Mouse (Mus musculus): ENCODE data around the gene Wdr41. TPM values are rescaled to one million over a fixed set of nuclear protein-coding genes. Genes with fewer than 3 reads are reported as not detected.
A peak's percentile ranks its signal among the peaks of the same experiment; 100 is the strongest.

Wdr41 gene
- polyA plus RNA-seq, 1 experiment from 2014 or later: 19.0 TPM

DNA sequence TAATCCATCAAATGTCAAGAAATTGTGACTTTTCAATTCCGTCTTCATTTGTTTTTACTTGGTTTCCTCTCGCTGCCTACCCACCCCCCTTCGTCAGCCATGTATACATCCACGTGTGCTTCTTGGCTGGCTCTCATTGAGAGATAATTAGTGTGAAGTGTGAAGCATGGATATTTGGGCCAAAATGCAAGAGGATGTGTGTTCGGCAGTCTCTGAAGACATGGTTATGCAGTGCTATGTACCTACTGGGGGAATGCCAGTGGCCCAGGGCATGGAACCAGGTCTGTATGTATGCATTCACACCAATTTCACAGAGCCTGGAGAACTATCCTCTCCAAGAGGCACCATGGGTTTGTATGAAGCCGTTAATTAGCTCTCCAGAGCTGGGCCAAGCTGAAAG, 54.7 kb downstream of the Wdr41 start:
- Histone ChIP-seq H3K4me2 (ENCODE audit: low read depth, low read length) (no peak overlapping the region), H3K9ac (ENCODE audit: low read length) (no peak overlapping the region), H3K27ac (ENCODE audit: low read length) (no peak overlapping the region), H3K27me3 (ENCODE audit: control insufficient read depth, insufficient read depth, low read length) (no peaks in the 10 kb centered on the region), H3K36me3 (ENCODE audit: control insufficient read depth, insufficient read depth) (peaks cover 7% of the 10 kb centered on the region), H3K9me3 (replicated peaks; ENCODE audit: control insufficient read depth, low read length) (peaks cover 8% of the 10 kb centered on the region; the same call in 1 of the 2 replicates), H3K4me1 (ENCODE audit: control insufficient read depth, insufficient read depth, low read length) (0 out of 2 replicates have a peak, but pooled peaks cover 3% of the 10 kb centered on the region), H3K4me3 (ENCODE audit: low read length) (no peak overlapping the region)
- WGBS: 92% methylated on average over 6 of the region's 6 CpGs
- no peak for ATAC-seq (replicated peaks; ENCODE audit: extremely low read depth, insufficient read depth, low FRiP score)

- no peak overlapping the region for H3K4me2 ChIP-seq (ENCODE audit: low read depth, low read length)
- no peak overlapping the region for H3K9ac ChIP-seq (ENCODE audit: low read length)
- peaks cover 8% of the 10 kb centered on the region; the same call in 1 of the 2 replicates for H3K9me3 ChIP-seq (replicated peaks; ENCODE audit: control insufficient read depth, low read length)
- ATAC-seq (replicated peaks; ENCODE audit: extremely low read depth, insufficient read depth, low FRiP score): 0 out of 2 replicates have a peak, but pooled peaks have one; percentile 23
- H3K27ac ChIP-seq (ENCODE audit: low read length): no peak overlapping the region
- no peaks in the 10 kb centered on the region for H3K27me3 ChIP-seq (ENCODE audit: control insufficient read depth, insufficient read depth, low read length)
- 0 out of 2 replicates have a peak, but pooled peaks cover 3% of the 10 kb centered on the region for H3K4me1 ChIP-seq (ENCODE audit: control insufficient read depth, insufficient read depth, low read length)
- H3K36me3 ChIP-seq (ENCODE audit: control insufficient read depth, insufficient read depth): peaks cover 7% of the 10 kb centered on the region
- WGBS: 64% methylated on average over 17 of the region's 17 CpGs
- H3K4me3 ChIP-seq (ENCODE audit: low read length): no peak overlapping the region
Observed at GRCm38 (mm10) chr13:95032127-95032831, 56.1 kb downstream of the Wdr41 start.

DNA sequence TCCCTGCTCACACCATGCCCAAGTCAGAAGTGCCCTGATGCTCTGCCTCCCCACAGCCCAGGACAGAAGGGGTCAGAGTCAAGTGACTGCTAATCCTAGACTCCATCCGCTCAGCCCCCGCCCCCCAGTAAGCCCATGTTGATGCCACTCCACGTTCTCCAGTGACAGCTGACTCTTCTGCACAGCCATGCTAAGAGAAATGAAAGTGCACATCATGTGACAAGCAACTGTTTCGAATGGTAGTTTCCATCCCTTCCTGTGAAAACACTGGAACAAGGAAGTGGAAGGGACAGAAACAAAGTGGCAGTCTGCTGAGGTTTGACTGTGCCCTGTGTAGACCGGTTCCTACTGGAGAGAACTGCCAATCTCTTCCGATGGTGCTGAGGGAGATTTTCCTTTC, 56.8 kb downstream of the Wdr41 start:
- Histone ChIP-seq H3K27me3 (ENCODE audit: control insufficient read depth, insufficient read depth, low read length) (no peaks in the 10 kb centered on the region), H3K4me2 (ENCODE audit: low read depth, low read length) (no peak overlapping the region), H3K4me3 (ENCODE audit: low read length) (no peak overlapping the region), H3K36me3 (ENCODE audit: control insufficient read depth, insufficient read depth) (peaks cover 7% of the 10 kb centered on the region), H3K9ac (ENCODE audit: low read length) (no peak overlapping the region), H3K9me3 (replicated peaks; ENCODE audit: control insufficient read depth, low read length) (peaks cover 8% of the 10 kb centered on the region; the same call in 1 of the 2 replicates), H3K4me1 (ENCODE audit: control insufficient read depth, insufficient read depth, low read length) (0 out of 2 replicates have a peak, but pooled peaks cover 3% of the 10 kb centered on the region), H3K27ac (ENCODE audit: low read length) (no peak overlapping the region)
- WGBS: 63% methylated on average over 6 of the region's 6 CpGs
- ATAC-seq (replicated peaks; ENCODE audit: extremely low read depth, insufficient read depth, low FRiP score): peak; percentile 23; the same call in 1 of the 2 replicates

DNA sequence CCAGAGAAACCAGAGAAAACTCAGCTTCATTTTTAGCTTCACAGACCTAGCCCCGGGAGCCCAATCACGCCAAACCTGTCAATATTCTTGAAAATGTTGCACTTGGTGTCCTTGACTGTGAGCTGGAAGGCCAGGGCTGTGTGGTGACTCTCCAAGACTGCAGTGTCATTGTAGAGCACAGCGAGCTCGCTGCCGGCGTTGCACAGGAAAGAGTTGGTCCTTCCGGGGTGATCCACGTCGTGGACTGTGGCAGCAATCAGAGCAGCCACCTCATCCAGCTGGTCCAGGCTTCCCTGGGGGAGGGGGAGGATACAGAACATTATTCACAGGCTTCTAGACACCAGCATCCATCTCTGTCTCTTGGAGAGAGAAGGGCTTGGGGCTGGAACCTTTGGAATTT, 58.0 kb downstream of the Wdr41 start:
- Histone ChIP-seq H3K27me3 (ENCODE audit: control insufficient read depth, insufficient read depth, low read length) (no peaks in the 10 kb centered on the region), H3K4me3 (ENCODE audit: low read length) (no peak overlapping the region), H3K9ac (ENCODE audit: low read length) (no peak overlapping the region), H3K36me3 (ENCODE audit: control insufficient read depth, insufficient read depth) (no peaks in the 10 kb centered on the region), H3K4me2 (ENCODE audit: low read depth, low read length) (no peak overlapping the region), H3K27ac (ENCODE audit: low read length) (no peak overlapping the region), H3K4me1 (ENCODE audit: control insufficient read depth, insufficient read depth, low read length) (0 out of 2 replicates have a peak, but pooled peaks cover 3% of the 10 kb centered on the region), H3K9me3 (replicated peaks; ENCODE audit: control insufficient read depth, low read length) (no peaks in the 10 kb centered on the region)
- no peak for ATAC-seq (replicated peaks; ENCODE audit: extremely low read depth, insufficient read depth, low FRiP score)
- 65% methylated on average over 9 of the region's 9 CpGs for WGBS

- H3K27me3 ChIP-seq (ENCODE audit: control insufficient read depth, insufficient read depth, low read length): no peaks in the 10 kb centered on the region
- H3K4me2 ChIP-seq (ENCODE audit: low read depth, low read length): no peak overlapping the region
- H3K9me3 ChIP-seq (replicated peaks; ENCODE audit: control insufficient read depth, low read length): no peaks in the 10 kb centered on the region
- WGBS: 37% methylated on average over 2 of the region's 2 CpGs
- H3K4me1 ChIP-seq (ENCODE audit: control insufficient read depth, insufficient read depth, low read length): 0 out of 2 replicates have a peak, but pooled peaks cover 3% of the 10 kb centered on the region
- H3K27ac ChIP-seq (ENCODE audit: low read length): no peak overlapping the region
- no peaks in the 10 kb centered on the region for H3K36me3 ChIP-seq (ENCODE audit: control insufficient read depth, insufficient read depth)
- H3K9ac ChIP-seq (ENCODE audit: low read length): no peak overlapping the region
- H3K4me3 ChIP-seq (ENCODE audit: low read length): no peak overlapping the region
- ATAC-seq (replicated peaks; ENCODE audit: extremely low read depth, insufficient read depth, low FRiP score): no peak
Observed at GRCm38 (mm10) chr13:95034715-95035114, 58.6 kb downstream of the Wdr41 start.

DNA sequence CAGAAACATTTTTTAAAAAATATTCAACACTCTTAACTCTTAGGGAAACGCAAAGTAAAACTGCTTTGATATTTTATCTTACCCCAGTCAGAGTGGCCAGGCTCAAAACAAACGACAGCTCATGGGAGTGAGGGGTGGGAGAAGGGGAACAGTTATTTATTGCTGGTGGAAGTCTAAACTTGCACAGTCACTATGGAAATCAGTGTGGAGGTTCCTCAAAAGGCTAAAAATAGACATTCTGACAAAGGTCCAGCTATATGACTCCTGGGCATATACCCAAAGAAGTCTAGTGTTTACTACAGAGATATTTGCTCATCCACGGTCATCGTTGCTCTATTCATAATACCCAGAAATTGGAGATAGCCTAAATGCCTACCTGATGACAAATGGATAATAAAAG, 62.1 kb downstream of the Wdr41 start:
- no peaks in the 10 kb centered on the region for H3K27me3 ChIP-seq (ENCODE audit: control insufficient read depth, insufficient read depth, low read length)
- no peak overlapping the region for H3K4me2 ChIP-seq (ENCODE audit: low read depth, low read length)
- no peaks in the 10 kb centered on the region for H3K36me3 ChIP-seq (ENCODE audit: control insufficient read depth, insufficient read depth)
- H3K9ac ChIP-seq (ENCODE audit: low read length): no peak overlapping the region
- ATAC-seq (replicated peaks; ENCODE audit: extremely low read depth, insufficient read depth, low FRiP score): no peak
- H3K27ac ChIP-seq (ENCODE audit: low read length): no peak overlapping the region
- no peaks in the 10 kb centered on the region for H3K9me3 ChIP-seq (replicated peaks; ENCODE audit: control insufficient read depth, low read length)
- no peaks in the 10 kb centered on the region for H3K4me1 ChIP-seq (ENCODE audit: control insufficient read depth, insufficient read depth, low read length)
- H3K4me3 ChIP-seq (ENCODE audit: low read length): no peak overlapping the region
- WGBS: 42% methylated on average over 4 of the region's 4 CpGs

DNA sequence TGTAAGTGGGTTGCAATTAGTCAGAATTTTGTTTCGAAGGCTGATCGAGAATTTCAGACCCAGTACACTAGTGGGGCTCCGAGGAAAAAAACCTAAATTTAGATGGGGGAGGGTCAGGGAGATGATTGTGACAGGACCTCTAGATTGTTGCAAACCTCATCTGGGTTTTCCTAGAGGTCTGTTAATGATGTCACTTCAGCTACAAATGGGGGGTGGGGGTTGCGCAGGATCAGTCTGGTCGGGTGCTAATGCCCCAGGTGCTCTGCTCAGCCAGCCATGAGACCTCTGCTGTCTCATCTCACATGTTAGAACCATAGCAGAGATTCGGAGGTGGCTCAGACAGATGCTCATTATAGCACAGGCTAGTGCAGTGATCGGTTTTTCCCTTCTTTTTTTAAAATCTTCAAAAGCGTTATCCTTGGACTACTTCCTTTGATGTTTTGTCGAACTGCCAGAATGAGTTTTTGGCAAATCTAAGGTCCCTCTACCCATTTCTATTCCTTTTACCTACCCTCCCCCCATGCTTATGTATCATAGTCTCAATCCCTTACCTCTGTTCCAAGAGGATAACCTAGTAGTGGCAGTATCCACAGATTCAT, 64.1 kb downstream of the Wdr41 start:
- Histone ChIP-seq H3K27me3 (ENCODE audit: control insufficient read depth, insufficient read depth, low read length) (no peaks in the 10 kb centered on the region), H3K27ac (ENCODE audit: low read length) (no peak overlapping the region), H3K4me3 (ENCODE audit: low read length) (no peak overlapping the region), H3K36me3 (ENCODE audit: control insufficient read depth, insufficient read depth) (no peaks in the 10 kb centered on the region), H3K4me1 (ENCODE audit: control insufficient read depth, insufficient read depth, low read length) (no peaks in the 10 kb centered on the region), H3K9ac (ENCODE audit: low read length) (no peak overlapping the region), H3K9me3 (replicated peaks; ENCODE audit: control insufficient read depth, low read length) (no peaks in the 10 kb centered on the region), H3K4me2 (ENCODE audit: low read depth, low read length) (no peak overlapping the region)
- no peak for ATAC-seq (replicated peaks; ENCODE audit: extremely low read depth, insufficient read depth, low FRiP score)
- WGBS: 80% methylated on average over 9 of the region's 9 CpGs

- Histone ChIP-seq H3K36me3 (ENCODE audit: control insufficient read depth, insufficient read depth) (no peaks in the 10 kb centered on the region), H3K9ac (ENCODE audit: low read length) (no peak overlapping the region), H3K4me2 (ENCODE audit: low read depth, low read length) (no peak overlapping the region), H3K9me3 (replicated peaks; ENCODE audit: control insufficient read depth, low read length) (no peaks in the 10 kb centered on the region), H3K4me1 (ENCODE audit: control insufficient read depth, insufficient read depth, low read length) (no peaks in the 10 kb centered on the region), H3K27ac (ENCODE audit: low read length) (no peak overlapping the region), H3K27me3 (ENCODE audit: control insufficient read depth, insufficient read depth, low read length) (no peaks in the 10 kb centered on the region), H3K4me3 (ENCODE audit: low read length) (no peak overlapping the region)
- 42% methylated on average over 1 of the region's 1 CpGs for WGBS
- no peak for ATAC-seq (replicated peaks; ENCODE audit: extremely low read depth, insufficient read depth, low FRiP score)
Observed at GRCm38 (mm10) chr13:95044108-95044507, 68.0 kb downstream of the Wdr41 start.

DNA sequence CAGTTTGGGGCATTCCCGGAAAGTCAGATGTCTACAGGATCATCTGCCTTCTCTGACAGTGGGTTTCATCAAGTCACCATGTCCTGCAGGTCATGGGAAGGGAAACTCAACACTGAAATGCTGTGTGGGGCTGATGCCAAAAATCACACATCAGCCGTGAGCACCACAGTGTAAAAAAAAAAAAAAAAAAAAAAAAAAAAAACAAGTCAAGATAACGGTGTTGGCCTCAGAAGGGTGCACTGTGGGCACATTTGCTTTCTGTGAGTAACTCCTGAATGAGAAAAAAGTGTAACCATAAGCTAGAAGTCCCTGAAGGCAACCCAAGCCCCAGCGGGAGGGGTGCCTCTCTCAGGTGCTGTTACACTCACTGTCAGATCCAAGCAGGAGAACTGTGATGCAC, 74.3 kb downstream of the Wdr41 start:
- Histone ChIP-seq H3K27me3 (ENCODE audit: control insufficient read depth, insufficient read depth, low read length) (no peaks in the 10 kb centered on the region), H3K36me3 (ENCODE audit: control insufficient read depth, insufficient read depth) (no peaks in the 10 kb centered on the region), H3K4me2 (ENCODE audit: low read depth, low read length) (no peak overlapping the region), H3K4me3 (ENCODE audit: low read length) (no peak overlapping the region), H3K9ac (ENCODE audit: low read length) (no peak overlapping the region), H3K27ac (ENCODE audit: low read length) (no peak overlapping the region), H3K9me3 (replicated peaks; ENCODE audit: control insufficient read depth, low read length) (no peaks in the 10 kb centered on the region), H3K4me1 (ENCODE audit: control insufficient read depth, insufficient read depth, low read length) (no peaks in the 10 kb centered on the region)
- no peak for ATAC-seq (replicated peaks; ENCODE audit: extremely low read depth, insufficient read depth, low FRiP score)
- 47% methylated on average over 4 of the region's 4 CpGs for WGBS
